Mouse (Mus musculus) left cerebral cortex, postnatal 4 days (tissue): ENCODE data around the gene Ryr1. TPM values are rescaled to one million over a fixed set of nuclear protein-coding genes. Genes with fewer than 3 reads are reported as not detected.
A peak's percentile ranks its signal among the peaks of the same experiment; 100 is the strongest.
"Not testable (repeated sequence)": the region's sequence is repeated elsewhere in the genome, so short reads cannot be mapped to it uniquely, and the experiment has no call there.

ENCODE experiments used
- DNase-seq: peaks from one replicate; pipeline ENCODE4 v3.0.0-alpha.2; 2022
- intact Hi-C: fragments of 180-260 bp; cut with DNase I; formaldehyde crosslinking; loops from one replicate; pipeline ENCODE4 v1.15.1; 2025
- total RNA-seq, 2 experiments: library from RNA; stranded (reverse); gene quantifications; 2 replicates each; pipeline ENCODE4 v1.2.3; 2021

Gene Ryr1
- total RNA-seq, 2 experiments from 2014 or later, result 10.6 to 13.7 TPM

- DNase-seq, intact Hi-C loops: not testable (repeated sequence)
These were observed 156.9 kb downstream of the Ryr1 start for GRCm38 (mm10) chr7:28968120-28968519.

- intact Hi-C loops, result no loop called here
These were observed 158.1 kb downstream of the Ryr1 start for GRCm38 (mm10) chr7:28966751-28967505.

GRCm38 (mm10) chr7:28966181-28966580 lies 158.8 kb downstream of the Ryr1 start:
- no peak for DNase-seq

More at GRCm38 (mm10) chr7:28966751-28967505, 158.1 kb downstream of the Ryr1 start:
- DNase-seq, result no peak

GRCm38 (mm10) chr7:28965346-28965840 lies 159.6 kb downstream of the Ryr1 start:
- no peak for DNase-seq
- intact Hi-C loops, result no loop called here

More at GRCm38 (mm10) chr7:28966181-28966580, 158.8 kb downstream of the Ryr1 start:
- intact Hi-C loops, result no loop called here

- no peak for DNase-seq
- intact Hi-C loops, result no loop called here
These were observed 161.5 kb downstream of the Ryr1 start for GRCm38 (mm10) chr7:28963399-28963923.

- intact Hi-C loops, result no loop called here
- peak; percentile 99 for DNase-seq
These were observed 162.9 kb downstream of the Ryr1 start, which contains the start of gene Actn4 for GRCm38 (mm10) chr7:28961927-28962670. TSS of gene Actn4 (minus strand) at chr7:28962340.

- intact Hi-C loops, result no loop called here
These were observed 163.4 kb downstream of the Ryr1 start for GRCm38 (mm10) chr7:28961584-28961926.

GRCm38 (mm10) chr7:28960354-28961046 lies 164.5 kb downstream of the Ryr1 start:
- intact Hi-C loops, result no loop called here
- no peak for DNase-seq

More at GRCm38 (mm10) chr7:28961584-28961926, 163.4 kb downstream of the Ryr1 start:
- no peak for DNase-seq

- no peak for DNase-seq
- intact Hi-C loops, result no loop called here
These were observed 165.4 kb downstream of the Ryr1 start for GRCm38 (mm10) chr7:28959505-28960045.

- intact Hi-C loops, result no loop called here
- DNase-seq, result no peak
These were observed 166.2 kb downstream of the Ryr1 start for GRCm38 (mm10) chr7:28958770-28959169.

GRCm38 (mm10) chr7:28957997-28958725 lies 166.8 kb downstream of the Ryr1 start:
- intact Hi-C loops, result no loop called here
- no peak for DNase-seq

- intact Hi-C loops, result no loop called here
- DNase-seq, result no peak
These were observed 167.7 kb downstream of the Ryr1 start for GRCm38 (mm10) chr7:28957286-28957685.

- no peak for DNase-seq
- intact Hi-C loops, result no loop called here
These were observed 168.7 kb downstream of the Ryr1 start for GRCm38 (mm10) chr7:28956270-28956669.

- DNase-seq, result no peak
- intact Hi-C loops, result no loop called here
These were observed 169.6 kb downstream of the Ryr1 start for GRCm38 (mm10) chr7:28955295-28955897.

GRCm38 (mm10) chr7:28954773-28955172 lies 170.2 kb downstream of the Ryr1 start:
- intact Hi-C loops, result no loop called here
- DNase-seq, result no peak

GRCm38 (mm10) chr7:28953476-28954376 lies 171.3 kb downstream of the Ryr1 start:
- DNase-seq, result no peak
- intact Hi-C loops, result no loop called here
